Mouse (Mus musculus) gastrocnemius, postnatal 25 days (tissue): ENCODE measurements around the gene Ppp1r1a. TPM values are rescaled to one million over a fixed set of nuclear protein-coding genes. Genes with fewer than 3 reads are reported as not detected.

Experiments
- DNase-seq: peaks from one replicate; pipeline ENCODE4 v3.0.0; 2022
- total RNA-seq, 2 experiments: library from RNA; stranded (reverse); gene quantifications; 1 replicate in 1 of 2; 2 replicates in 1 of 2; pipeline ENCODE4 v1.2.3; 2021

Gene Ppp1r1a
- total RNA-seq, 2 experiments from 2014 or later, result 85.7 to 90.4 TPM

DNA sequence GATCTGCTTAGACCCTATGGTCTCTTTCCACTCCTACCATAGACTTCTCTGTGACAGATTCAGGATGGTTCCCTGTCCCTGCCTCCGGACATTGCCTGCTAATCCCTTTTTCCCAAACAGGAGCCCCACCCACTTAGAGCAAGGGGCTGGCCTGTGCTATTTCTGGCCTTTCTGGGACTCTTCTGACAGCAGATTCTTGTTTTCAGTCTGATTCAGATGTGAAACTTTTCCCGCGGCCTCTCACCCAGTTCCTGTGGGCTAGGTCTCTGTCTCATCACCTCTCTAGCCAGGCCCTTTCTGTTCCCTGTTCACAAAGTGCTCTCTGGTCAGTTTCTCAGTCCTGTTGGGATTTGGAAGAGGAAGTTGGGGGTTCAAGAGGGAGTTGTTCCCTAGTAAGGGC is 22.9 kb downstream of the Ppp1r1a start:
- peak; percentile 9 for DNase-seq

DNA sequence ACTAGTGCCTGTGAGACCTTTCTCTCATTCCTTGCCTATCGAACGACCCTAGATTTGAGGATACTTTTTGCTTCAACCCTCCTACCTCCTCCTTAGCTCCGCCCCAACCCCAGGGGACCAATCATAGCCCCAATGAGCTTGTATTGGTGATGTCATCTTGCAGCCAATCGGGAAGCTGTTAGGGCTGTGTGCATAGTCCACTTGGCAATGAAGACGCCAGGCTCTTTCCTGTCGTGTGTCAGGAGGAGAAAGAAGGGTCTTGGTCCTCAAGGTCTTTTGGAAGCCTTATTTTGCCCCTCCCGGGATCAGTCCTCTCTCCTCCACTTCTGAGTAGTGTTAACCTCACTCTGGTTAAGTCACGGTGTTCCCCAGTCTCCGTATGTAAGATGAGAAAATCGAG is 23.7 kb downstream of the Ppp1r1a start:
- peak; percentile 66 for DNase-seq

DNA sequence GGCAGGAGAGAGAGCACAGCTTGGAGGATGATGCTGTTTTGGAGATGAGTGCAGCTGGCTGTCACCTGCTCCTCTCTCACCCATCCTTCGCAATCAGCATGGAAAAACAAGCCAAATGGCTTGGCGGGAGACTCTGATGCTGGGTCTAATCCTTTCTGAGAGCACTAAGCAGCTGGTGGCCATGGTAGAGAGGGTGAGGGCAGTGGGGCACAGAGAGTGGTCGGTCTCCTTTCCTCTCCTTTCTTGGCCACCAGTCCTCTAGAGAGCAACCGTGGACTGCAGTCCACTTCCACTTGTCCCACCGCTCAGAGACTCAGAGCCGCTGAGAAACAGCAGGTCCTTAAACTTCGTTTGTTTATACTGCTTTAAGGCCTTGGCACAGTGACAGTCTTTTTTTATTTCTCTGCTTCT is 24.2 kb downstream of the Ppp1r1a start:
- DNase-seq, result no peak

DNA sequence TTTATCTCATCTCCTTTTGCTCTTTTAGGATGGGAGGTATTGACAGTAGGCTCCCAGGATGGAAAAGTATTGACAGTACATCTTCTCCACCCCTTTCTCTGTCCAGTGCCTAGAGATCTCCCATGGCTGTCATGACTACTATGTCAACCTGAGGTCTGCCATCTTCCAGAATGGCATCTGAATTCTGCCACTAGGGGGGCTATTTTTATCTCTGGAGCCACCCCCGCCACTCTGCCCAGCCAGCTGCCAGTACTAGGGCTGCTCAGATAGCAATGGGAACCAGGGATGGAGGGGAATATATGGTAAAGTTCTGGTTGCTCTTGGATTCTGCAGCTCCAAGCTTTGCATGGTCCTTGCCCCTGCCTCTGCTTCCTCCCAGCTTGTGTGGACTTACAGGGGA is 26.2 kb downstream of the Ppp1r1a start:
- no peak for DNase-seq

DNA sequence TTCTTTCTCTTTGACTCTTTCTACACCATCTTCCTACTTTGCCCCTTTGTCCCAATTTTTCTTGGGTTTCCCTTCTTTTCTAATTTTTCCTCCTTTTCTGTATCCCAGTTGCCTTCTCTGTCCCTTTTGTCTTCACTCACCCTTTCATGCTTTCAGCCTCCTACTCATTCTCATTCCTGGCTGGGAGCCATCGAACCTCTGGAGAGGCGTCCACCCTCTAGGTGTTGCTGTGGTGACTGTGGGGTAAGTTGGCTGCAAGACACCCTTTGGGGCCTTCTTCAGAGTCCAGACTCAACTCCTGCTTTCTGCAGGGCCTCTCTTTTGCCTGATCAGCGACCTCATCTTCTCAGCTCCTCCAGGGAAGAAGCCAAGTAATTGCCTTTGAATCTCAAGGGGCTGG is 28.5 kb downstream of the Ppp1r1a start:
- DNase-seq, result no peak

DNA sequence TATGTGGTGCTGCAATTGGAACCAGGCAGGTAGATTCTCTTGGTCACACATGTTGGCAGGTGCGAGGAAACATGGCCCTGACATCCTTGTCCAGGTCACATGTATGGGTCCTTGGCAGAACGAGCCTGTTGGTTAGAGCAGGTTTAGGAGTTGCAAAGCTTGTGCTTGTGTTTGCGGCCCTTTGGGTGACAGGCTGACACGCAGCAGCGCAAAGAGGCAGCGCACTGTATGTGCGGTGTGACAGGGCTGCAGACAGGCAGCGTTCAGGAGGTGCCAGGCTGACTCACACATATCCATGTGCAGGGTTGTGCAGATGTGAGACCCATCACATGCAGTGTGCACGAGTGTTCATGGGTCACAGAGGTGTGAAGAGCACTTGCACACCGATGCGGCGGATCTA is 34.1 kb downstream of the Ppp1r1a start:
- no peak for DNase-seq

DNA sequence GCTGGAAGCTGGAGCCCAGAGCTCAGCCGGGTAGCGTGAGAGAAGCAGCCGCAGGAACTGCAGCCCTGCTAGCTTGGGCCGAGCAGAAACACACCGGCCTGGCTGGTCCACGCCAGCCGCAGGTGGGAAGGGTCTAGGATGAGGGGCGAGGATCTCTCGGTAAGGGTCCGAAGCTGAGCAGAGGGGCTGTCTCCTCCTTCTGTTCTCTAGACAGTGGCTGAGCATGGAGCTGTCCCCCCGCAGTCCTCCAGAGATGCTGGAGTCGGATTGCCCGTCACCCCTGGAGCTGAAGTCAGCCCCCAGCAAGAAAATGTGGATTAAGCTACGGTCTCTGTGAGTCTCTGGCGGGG is 34.6 kb downstream of the Ppp1r1a start:
- DNase-seq, result no peak

DNA sequence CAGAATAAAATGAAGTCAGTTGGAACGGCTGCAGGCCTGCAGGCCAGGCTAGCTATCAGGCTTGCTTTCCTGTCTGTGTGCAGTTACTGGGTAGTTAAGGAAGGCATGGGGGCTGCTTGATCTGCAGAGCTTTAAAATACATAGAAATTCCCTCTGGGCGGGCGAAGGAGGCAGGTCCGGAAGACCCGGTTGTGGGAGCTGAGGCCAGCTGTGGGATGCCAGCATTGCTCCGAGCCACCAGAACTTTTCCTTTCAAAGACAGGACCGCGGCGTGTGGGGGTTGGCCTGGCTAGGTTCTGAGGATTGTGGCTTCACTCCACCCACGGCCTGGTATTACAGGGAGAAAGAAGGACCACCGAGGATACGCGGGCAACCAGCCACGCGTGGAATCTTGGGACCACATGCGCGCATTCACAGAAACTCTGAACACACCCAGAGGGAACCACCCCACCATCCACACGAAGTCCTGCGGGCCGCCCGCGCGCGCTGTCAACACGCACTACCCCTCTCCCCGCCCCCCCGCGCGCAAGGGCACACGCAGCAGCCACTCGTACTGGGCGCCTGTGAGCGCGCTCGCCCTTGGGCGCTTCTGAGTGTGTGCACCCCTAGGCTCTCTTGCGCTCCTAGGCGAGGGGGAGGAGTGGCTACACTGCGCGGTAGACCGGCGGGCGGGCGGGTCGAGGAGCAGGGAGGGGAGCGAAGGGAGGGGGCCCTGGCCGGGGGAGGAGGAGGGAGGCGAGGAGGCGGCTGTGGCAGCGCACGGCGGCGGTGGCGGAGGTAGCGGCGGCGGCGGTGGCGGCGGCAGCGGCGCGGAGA is 35.2 kb downstream of the Ppp1r1a start, which contains the start of gene Pde1b:
Pde1b (plus strand) TSS at position 600 of the 816 bp plus-strand sequence.
- peak; percentile 66 for DNase-seq

DNA sequence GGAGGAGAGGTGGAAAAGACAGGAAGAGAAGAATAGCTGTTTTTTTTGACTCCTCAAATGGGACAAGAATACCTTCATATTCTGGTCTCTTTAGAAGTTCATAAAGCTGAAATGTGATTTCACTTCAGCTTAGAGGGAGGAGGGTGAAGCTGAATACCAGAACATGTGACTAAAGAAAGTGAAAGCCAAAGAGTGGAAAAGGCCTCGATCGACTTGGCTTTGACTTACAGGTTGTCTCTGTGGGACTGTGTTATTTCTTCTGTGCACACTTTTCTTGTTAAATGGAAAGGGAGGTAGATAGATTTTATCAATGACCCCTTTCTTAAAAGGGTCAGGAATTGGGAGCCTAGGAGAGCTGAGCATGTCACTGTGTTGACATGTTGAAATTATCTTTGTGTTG is 36.6 kb downstream of the Ppp1r1a start:
- DNase-seq, result no peak

DNA sequence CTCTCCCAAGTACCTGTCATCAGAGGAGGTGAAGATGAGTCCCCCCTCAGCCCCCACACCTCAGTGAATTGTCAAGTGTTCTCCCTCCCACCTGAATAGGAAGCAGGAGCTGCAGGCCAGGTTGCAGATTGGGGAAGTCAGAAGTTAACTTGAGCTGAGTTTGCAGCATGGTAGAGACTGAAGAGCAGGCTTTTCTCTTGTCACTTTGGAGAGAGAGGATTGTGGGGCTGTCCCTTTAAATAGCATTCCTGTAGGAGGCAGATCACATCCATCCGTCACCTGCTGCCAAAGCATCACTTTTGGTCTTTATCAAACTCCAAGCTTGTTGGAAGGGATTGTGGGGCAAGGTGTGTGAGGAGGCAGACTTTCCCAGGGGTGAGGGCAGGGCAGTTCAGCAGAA is 37.1 kb downstream of the Ppp1r1a start:
- DNase-seq, result no peak

DNA sequence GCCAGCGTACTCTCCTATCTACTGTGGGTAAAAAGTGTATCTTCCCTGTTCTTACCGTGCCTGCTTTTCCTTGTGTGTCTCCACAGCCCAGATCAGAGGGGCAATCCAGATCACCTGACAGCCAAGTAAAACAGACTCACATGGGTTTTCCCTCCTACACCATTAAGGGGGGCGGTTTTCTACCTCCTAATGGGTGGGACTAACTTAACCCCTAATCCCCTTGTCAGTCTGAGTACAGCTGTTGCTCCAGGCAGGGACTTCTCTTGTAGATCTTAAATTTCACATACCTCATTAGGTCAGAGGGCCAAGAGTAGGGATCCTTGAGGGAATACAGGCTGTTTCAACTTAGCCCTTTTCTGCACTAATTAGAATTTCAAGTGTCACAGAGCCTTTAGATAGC is 39.6 kb downstream of the Ppp1r1a start:
- DNase-seq, result no peak

DNA sequence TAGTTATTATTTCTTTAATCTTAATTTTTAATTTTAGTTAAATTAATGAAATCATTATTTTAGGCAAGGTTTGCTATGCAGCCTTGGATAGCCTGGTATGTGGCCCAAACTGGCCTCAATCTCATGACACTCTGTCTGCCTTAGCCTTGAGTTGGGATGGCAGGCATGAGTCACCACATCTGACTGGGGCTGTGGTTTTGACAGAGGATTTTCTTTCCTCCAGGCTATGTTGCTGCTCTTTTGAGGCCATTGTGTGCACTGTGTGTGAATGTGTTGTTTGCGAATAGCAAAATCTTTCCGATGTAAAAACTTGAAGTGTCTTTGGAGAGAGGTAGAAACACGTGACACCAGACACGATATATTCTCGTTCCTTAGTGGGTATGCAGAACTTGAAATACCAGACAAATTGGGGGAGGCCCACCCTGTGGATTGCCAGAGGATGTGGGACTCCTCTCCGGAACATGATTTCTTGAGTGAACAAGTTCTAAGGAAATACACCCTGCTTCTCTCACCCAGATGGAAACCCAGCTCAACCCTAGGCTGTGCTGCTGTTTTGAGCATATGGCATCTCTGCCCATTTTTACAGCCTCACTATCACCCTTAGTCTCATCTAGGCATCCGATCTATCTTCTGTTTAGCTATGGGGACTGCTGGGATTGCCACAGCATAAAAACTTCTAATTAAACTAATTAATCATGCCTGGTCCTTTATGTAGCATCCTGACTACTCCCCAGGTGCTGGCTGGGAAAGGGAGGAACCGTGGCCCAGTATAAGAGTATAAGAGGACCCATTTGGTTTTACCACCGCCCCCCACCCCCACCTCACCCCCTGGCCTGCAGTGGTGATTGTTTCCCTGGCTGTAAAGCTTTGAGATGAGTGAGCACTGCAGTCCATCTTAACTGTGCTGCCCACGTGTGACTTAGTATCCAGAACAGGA is 41.3 kb downstream of the Ppp1r1a start:
- no peak for DNase-seq

DNA sequence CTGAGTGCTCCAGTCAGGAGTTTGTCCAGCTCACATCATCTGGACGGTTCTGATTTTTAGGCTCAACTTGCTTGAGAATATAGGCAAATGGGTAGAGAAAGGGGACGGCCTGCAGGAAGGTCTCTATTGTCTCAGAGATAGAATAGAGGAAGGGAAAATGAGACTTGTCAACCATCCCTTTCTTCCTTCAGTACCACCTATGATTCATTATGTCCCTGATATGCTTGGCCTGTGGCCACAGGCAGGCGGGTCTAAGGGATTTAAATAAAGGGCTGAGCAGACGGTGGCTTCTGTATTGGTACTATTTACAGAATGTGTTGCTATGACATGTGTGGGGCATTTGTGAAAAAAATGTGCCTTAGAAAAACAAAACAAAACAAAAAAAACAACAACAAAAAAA is 49.5 kb downstream of the Ppp1r1a start:
- DNase-seq, result no peak

DNA sequence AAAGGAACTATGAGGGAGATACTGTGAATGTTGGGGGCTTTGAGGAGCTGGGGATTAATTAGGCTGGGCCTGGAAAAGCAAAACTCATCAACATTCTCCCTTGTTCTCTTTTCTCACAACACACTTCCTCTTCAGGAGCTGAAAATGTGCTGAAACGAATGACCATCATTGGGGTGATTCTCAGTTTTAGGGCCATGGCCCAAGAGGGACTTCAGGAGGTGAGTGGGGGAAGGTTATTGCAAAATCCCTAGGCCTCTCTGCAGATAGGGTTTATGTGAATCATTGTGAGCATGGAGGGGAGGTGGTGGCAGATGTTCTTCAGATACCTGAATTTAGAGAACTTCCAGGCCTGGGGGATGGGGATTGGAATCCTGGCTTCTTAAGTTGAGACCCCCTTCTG is 51.1 kb downstream of the Ppp1r1a start:
- no peak for DNase-seq

DNA sequence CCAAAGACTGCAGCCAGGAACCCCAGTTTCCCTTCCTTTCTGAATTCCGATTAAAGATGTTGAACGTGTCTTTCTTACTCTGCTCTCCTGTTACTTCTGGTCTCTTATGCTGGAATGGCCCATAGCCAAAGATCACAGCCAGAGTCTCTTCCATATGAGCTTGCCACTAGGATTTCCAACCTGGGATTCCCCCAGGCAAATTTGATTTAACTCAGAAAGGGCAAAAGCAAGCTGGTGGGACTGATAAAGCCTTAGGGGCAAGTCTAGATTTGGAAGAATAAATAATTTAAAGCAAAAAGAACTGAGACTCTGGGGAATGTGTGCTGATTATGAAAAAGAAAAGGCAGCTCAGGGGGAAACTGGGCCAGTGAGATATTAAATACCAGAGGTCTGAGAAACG is 52.7 kb downstream of the Ppp1r1a start:
- DNase-seq, result no peak

DNA sequence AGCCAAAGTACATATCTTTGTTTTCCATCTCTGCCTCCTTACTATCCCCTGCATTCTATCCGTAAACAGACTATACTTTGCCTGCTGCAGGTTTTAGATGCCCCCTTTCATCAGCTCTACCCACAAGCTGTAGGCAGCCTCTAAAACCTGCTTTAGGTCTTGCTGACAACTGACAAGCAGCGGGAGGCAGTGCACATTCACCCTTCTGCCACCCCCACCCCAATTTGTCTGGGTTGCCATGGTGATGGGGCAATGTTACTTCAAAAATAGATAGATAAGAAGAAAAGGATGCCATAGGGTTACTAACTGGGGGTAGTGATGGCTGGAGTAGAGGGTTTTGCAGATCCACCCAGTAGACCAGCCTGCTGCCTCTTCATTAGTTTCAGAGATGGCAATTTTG is 53.3 kb downstream of the Ppp1r1a start:
- DNase-seq, result no peak

DNA sequence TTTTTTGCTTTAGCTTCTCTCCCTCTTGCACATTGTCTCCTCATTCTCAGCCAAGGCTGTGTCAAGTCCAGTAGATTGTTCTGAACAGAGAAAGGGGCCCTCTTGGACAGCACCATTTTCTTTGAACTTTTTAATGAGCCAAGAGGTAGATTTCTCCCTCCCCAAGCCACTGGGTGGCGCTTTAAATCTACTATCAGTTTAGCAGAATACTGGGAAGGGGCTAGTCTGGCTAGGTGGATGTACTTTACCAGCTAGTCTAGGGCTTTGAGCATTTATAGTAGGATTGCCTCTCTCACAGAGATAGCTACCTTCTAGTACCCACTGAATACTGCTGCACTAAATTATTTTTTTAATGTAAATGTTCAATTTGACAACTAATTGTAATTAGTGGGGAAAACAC is 55.3 kb downstream of the Ppp1r1a start:
- DNase-seq, result no peak

Other genes starting within 250 kb of the Ppp1r1a start
- gene Gpr84, start 227.4 kb downstream of the Ppp1r1a start, total RNA-seq, result not detected
- gene Zfp385a, start 197.9 kb downstream of the Ppp1r1a start, total RNA-seq, result 10 to 100 TPM; 17.0 to 77.5 TPM
- 10 to 100 TPM in 1 of 2 experiments, 1 to 10 TPM in 1; 9.5 to 15.2 TPM for gene Itga5, start 171.2 kb downstream of the Ppp1r1a start, total RNA-seq
- gene Gtsf1, start 107.5 kb downstream of the Ppp1r1a start, total RNA-seq, result not detected
- gene Gtsf2, start 89.5 kb downstream of the Ppp1r1a start, total RNA-seq, result not detected
- gene Nckap1l, start 84.2 kb downstream of the Ppp1r1a start, total RNA-seq, result 1 to 10 TPM; 1.2 to 1.3 TPM
- gene Pde1b, start 35.0 kb downstream of the Ppp1r1a start, total RNA-seq, result under 1 TPM; 0.54 to 0.64 TPM
- not detected for gene Glycam1, start 27.1 kb upstream of the Ppp1r1a start, total RNA-seq
- 1 to 10 TPM in 1 of 2 experiments, not detected in 1; 2.1 TPM for gene Mucl1, start 217.5 kb upstream of the Ppp1r1a start, total RNA-seq